Mouse (Mus musculus) embryonic fibroblast, embryonic 13.5 days (primary cell): ENCODE measurements around the gene Mrap.

Experiments used
- CTCF ChIP-seq: IDR thresholded peaks from 2 replicates; pipeline ENCODE4 v1.5.1; 2011; ENCODE audit warnings: mild to moderate bottlenecking, control low read depth, low read length, moderate library complexity, borderline replicate concordance; ENCODE audit not compliant: insufficient read depth
- POLR2A ChIP-seq: IDR thresholded peaks from 2 replicates; pipeline ENCODE4 v1.6.1; 2011; ENCODE audit warnings: low read depth, mild to moderate bottlenecking, control low read depth, low read length, moderate library complexity

- no peak for TF ChIP-seq POLR2A
- TF ChIP-seq CTCF, result no peak
Observed at GRCm38 (mm10) chr16:90779783-90780182, 41.8 kb downstream of the Mrap start.
